Mouse (Mus musculus) NIH3T3 (cell line): Measurements from ENCODE around the gene Mturn.

ENCODE experiments used
- DNase-seq: peaks from one replicate; pipeline ENCODE4 v3.0.0-alpha.2; 2012; ENCODE audit warnings: low read depth

The Mturn gene

DNA sequence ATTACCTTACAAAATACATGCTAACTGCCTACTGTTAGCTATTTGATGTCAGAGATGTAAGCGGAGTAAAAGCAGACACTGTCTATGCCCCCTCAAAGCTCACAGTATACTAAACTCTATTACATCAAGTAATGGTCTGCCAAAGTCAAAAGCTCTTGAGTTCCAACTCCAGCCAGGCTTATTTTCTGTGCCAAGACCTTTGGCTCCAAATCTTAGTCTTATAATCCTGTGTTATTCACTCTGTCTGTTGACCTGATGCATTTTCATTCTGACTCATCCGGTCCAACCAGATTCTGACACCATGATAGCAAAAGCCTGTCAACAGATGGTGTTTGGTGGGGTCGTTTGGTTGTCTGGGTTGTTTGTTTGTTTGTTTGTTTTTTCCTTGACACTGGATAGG lies 50.3 kb downstream of the Mturn start:
- DNase-seq, result peak; percentile 26

GRCm38 (mm10) chr6:54732721-54733120 lies 51.3 kb downstream of the Mturn start:
- no peak for DNase-seq

DNA sequence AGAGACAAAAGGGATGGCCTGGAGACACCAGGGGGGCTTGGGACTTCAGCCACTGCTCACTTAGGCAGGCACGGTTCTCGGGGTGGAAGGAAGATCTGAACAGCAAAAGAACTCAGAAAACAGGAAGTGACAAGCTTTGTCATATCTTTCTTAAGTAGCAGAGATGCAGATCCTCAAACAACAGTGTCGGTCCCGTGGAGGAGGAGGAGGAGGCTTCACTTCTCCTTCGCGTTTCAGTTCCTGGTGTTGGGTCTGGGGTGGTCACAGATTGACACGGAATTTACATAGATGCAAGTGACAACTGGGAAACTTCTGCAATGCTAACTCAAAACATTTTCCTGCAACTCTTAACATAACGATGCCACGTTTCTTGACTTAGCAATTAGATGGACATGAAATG lies 54.7 kb downstream of the Mturn start:
- no peak for DNase-seq

GRCm38 (mm10) chr6:54737255-54737654 lies 55.8 kb downstream of the Mturn start:
- DNase-seq, result no peak

DNA sequence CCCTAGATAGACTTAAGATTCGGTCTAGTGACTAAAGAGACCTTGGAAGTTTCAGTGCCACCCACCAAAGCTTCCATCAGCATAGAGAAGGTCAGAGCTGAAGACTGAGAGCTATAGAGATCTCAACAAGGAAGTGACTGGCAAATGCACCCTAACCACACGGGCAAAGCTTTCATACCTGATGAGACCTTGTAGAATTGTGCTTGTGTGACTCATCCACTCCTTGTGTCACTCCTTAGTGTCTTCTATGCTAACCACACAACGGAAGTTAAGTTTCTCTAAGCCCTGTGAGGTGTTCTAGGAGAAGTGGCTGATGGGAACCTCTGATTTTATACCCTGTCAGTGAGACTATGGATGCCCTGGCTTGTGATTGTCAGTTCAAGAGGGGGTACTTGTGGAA lies 56.3 kb downstream of the Mturn start:
- no peak for DNase-seq

GRCm38 (mm10) chr6:54749056-54749455 lies 67.6 kb downstream of the Mturn start:
- no peak for DNase-seq

GRCm38 (mm10) chr6:54751621-54752020 lies 70.2 kb downstream of the Mturn start:
- no peak for DNase-seq

DNA sequence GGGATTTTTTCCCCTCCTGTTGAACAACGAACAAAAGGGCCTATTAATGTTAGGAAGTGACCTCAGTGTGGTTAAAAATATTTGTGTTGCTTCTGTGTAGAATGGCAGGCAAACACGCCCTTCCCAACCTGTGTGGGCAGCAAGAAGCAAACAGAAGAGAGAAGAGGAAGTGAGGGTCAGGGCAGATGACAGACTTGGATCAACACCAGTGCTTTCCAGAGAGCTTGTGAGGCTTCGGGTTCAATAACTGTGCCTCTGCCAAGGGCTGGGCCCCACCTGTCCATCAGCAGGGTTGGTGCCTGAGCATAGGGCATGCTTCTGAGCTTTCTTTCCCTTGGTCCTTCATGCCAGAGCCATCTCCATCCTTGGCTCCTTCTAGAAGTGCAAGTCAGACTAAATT lies 70.7 kb downstream of the Mturn start:
- no peak for DNase-seq
